Mouse (Mus musculus) monocyte, adult 2 months (primary cell): Measurements from ENCODE around the gene Cacna2d2.

ENCODE experiments used
- DNase-seq, 2 experiments: peaks; one replicate each; pipeline ENCODE4 v3.0.0; 2022; ENCODE audit warnings: low spot score in 2 of 2, low read depth in 1 of 2

Cacna2d2 gene

DNA sequence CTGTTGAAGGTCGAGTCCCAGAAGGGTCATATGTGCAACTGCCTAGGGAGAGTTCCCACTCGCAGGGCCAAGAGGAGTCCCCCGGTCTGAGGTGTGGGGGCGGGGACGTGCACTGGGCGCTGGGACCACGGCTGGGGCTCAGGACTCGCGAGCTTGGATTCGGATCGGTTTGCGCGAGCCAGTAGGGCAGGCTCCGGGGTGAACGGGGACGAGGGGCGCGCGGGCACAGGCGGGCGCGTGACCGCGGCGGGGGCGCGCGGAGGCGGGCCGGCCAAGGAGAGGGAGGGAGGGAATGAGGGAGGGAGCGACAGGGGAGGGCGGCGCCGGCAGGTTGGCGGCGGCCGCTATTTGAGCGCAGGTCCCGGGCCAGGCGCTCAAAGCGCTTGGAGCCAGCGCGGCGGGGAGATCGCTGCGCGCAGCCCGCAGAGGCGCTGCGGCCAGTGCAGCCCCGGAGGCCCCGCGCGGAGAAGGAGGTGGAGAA is at the start of gene Cacna2d2:
Gene Cacna2d2 (plus strand): TSS at position 122 of the 481 bp plus-strand sequence.
- no peak for DNase-seq

DNA sequence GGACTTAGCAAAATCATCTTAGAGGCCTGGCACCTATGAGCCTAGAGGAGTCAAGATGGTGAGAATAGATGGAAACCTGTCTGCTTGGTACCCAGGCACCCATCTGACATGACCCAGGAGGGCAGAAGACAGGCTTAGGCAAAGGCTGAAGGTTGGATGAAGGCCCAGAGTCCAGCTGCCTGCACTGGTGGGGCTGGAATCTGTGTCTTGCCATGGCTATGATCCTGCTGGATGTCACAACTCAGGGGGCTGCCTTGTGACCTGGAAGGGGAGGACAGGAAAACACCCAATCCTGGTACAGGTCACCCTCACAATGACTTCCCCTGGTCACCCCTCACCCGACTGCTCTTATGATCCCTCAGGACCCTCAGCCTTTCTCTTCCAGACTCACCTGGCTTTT is 44.6 kb upstream of the Cacna2d2 start:
- no peak for DNase-seq

DNA sequence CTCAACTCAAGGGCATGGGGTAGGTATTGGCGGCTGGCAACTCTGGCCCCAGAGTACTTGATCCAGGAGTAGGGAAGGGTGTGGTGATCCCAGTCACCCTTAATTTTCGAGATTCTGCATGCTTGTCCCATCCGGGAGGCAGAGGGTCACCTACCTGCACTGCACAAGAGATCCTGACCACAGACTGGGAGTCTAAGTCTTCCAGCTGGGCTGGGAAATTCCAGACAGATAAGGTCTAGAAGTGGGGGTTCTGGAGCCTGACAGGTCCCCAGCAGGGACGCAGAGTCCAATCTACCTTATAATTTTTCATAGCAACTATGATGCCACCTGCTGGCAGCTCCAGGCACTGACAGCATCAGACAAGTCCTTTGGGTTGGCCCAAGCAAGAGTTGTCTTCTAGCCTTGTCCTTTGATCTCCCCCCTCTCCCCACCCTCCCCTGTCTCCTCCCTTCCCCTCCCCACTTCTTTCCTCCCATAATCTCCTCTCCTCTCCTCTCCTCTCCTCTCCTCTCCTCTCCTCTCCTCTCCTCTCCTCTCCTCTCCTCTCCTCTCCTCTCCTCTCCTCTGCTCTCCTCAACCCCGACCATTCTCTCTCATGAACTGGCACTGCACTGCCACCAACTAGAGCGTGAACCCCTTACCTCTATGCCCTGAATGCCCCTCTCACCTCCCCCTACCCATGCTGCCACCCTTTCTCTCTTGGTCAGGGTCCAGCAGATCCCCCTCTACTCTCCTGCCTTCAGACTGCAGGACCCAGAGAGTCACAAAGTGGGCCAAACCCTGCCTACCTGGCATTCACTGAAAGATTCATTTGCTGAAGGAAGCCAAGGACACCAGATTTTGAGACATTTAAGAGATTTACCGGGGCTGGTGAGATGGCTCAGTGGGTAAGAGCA is 43.3 kb upstream of the Cacna2d2 start:
- DNase-seq, result peak in 1 of 2 experiments; percentile 19

DNA sequence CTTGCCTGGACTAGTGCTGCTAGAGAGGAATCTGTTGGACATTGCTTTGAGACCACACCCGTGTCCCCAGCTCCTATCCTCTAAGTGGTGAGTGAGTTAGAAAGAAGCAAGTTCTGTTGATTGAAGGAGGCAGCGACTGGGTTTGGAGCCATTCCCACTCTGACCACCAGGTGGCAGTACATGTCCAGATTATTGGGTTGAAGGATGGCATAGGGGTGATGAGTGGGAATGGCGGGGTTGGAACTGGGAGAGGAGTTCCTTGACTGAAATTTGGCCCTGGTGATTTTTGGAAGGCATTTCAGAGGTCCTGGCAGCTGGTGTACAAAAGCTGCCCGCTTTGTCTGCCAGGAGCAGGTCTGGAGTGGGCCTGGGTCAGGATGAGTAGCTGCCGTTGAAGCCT is 41.8 kb upstream of the Cacna2d2 start:
- DNase-seq, result peak; percentile 38 to 50

DNA sequence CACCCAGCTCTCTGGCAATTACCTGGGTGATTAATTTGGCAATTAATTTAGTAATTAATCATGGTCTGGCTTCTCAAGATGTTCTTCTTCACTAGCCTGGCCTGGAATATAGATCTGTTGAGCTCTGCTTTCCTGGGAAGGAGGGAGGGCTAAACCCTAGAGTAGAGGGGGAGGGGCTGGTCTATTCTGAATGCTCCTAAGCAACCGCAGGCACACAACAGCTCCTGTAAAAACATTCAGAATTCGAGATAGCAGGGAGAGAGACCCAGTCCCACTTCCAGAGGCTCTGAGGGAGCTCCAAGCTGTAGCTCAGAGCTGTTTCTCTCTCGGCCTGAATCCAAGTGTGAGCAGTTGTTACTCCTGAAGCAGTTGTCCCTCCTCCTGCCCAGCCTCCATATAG is 38.4 kb upstream of the Cacna2d2 start:
- DNase-seq, result no peak

DNA sequence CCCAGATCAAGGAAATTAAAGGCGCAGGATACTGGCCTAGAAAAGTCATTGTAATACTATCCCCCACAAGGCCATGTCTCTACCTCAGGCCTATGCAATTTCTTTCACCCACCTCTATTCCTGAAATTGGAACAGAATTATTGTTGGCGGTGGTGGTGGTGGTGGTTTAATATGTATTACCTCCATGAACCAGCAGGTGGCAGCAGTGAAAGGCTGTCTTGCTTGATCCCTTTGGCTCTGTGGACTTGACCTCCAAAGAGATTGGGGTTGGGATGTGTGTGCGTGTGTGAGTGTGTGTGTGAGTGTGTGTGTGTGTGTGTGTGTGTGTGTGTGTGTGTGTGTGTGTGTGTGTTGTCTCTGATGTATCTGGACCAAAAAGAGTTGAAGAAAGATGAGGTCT is 32.8 kb upstream of the Cacna2d2 start:
- DNase-seq, result peak in 1 of 2 experiments; percentile 16

DNA sequence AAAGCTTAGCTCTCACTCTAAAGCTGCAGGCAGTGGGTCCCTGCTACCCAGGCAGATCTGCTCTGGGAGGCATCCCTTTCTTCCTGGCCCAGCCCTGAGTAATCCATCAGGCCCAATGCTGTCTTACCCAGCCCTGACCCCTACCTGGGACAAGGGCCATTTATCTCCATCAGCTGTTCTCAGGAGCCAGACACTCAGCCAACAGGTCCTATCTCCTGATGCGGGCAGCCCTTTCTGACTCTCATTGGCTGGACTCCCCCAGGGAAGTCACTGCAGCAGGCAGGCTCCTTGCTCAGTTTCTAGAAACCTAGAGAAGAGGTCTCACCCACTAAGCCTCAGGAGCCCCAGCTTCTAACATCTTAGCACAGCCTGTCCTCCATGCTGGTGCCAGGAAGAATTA is 31.1 kb upstream of the Cacna2d2 start:
- DNase-seq, result no peak

DNA sequence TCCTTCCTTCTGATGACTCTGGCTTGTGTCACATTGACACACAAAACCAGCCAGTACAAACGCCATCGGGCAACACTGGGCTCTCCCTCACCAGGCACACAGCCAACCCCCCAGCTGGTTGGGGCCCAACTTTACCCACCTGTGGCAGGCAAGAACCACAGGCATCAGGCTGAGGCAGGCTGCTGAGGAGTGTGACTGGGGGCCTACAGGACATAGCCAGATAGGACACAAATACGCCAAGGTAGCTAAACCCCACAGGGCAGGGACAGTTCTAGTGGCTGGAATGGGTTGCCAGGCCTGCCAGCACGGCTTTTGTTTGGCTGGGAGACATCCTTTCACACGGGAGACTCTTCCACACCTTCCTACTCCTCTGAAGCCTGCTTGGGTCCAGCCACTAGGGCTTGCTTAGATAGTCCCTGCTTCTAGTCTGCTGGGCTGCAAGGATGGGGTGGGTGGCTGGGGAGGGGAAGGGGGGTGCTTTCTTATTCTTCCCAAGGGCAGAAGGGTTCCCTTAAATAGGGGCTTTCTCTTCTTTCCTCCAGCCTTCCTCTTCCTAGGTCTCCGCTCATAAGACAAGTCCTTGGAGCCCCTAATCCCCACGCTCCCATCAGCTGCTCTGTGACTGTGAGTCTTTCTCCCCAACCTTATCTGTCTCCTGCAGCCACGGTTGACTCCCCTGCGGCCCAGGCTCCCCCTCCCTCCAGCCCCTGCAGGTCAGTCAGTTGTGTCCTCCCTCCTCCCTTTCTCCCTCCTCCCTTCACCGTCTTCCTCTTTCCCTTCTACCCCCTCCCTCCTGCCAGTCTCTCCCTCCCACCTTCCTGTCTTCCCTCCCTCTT is 29.9 kb upstream of the Cacna2d2 start:
- no peak for DNase-seq

DNA sequence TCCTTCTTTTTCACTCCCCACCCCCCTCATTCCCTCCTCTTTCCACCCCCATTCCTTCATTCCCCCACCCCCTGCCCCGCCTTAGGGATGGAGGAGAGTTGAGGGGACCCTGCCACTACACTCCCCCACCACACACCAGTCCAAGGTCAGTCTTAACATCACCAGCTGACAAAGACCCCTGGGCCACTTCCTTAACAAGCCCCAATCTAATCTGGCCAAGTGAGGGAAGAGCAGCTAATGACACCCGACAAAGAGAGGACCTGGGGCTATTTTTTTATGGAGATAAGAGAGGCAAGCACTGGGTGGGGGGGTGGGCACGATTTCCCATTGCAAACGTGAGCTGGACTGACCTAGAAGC is 29.3 kb upstream of the Cacna2d2 start:
- no peak for DNase-seq

DNA sequence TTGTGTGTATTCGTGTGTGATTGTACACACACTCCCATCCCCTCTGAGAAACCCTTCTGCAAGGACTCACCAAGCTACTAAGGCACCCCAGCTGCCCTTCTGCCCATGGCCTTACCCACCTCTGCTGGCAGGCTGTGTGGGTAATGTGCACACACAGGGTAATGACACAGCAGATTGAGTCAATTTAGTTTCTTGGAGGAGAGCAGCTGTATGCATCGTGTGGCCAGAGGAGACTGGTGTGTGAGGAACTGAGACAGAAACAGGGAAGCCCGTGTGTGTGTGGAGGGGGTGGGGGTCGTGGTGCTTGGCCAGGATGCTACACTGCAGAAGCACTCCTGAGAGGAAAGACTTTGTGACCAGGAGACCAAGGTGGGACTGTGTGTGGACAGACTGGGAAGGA is 27.0 kb upstream of the Cacna2d2 start:
- DNase-seq, result peak in 1 of 2 experiments; percentile 8

DNA sequence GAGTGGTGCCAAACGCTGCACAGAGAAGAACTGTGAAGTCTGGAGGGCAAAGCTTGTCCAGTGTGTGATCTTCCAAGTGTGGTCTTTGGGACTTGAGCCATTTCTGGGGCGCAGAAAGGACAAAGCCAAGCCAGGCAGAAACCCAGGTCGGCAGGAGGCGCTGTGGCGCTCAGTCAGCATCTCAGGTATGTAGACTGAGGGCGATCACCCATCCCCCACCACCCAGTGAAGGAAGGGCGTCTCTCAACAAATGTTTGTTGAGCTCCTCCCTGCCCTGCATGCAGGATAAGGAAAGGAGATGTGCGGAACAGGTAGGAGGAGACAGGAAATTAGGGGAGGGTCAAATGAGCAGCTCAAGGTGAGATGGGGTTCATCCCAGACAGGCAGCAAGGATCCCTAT is 24.8 kb upstream of the Cacna2d2 start:
- DNase-seq, result no peak

DNA sequence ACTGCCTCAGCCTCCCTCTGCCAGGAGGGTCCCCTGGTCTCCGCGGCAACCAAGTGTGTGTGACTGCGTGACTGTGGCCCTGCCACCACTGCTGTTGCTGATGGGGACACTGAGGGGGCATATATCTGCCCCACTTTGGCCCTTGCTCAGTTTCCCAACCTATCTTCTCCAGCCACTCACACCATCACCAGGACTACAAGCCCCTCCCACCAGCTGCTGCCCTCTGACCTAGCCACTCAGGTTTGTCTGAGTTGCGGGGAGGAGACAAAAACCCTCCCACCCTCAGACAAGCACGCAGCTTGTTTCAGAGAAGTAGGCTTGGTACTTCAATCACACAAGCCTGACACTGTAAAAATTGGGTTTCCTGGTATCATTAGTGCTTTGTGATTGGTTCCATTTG is 24.0 kb upstream of the Cacna2d2 start:
- no peak for DNase-seq

DNA sequence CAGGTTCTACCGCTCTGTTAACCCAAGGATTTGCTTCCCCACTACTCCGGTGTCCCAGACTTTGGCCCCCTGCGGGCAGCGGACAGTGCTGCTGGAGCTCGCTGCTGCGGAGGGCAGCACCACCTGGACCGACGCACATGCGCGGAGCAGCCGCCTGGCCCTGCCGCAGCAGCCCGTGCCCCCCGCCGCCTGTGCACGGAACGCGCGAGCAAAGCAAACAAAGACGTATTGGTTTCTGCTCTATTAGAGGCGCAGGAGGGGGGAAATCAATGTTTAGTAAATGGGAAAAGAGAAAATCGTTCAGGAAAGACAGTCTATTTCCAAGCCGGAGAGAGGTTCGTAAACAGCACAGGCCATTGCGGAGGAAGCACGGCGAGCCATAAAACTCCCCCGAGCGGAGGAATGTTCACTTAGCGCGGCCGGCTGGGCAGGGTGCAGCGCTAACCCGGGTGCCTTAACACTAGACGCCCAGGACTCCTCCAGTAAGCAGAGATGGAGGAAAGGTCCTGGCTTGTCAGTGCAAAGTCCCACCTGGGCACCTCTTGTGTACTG is 21.4 kb upstream of the Cacna2d2 start:
- no peak for DNase-seq

DNA sequence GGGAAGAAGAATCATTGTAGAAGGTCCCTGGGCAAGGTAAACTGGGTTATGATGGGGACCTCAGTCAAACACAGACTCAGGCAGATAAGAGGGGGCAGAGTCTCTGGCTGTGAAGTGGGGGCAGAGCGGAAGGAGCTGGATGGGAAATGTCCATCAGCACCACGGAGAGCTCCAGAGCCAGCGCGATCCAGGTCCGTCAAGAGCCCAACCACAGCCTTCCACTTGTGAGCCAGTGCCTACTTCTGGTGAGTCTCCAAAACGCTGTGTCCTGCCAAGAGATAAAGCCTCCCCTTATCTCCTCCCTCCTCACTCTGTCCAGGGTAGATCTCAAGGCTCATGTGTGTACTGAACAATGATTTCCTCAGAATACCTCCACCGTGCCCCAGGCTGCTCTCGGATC is 17.7 kb upstream of the Cacna2d2 start:
- no peak for DNase-seq

DNA sequence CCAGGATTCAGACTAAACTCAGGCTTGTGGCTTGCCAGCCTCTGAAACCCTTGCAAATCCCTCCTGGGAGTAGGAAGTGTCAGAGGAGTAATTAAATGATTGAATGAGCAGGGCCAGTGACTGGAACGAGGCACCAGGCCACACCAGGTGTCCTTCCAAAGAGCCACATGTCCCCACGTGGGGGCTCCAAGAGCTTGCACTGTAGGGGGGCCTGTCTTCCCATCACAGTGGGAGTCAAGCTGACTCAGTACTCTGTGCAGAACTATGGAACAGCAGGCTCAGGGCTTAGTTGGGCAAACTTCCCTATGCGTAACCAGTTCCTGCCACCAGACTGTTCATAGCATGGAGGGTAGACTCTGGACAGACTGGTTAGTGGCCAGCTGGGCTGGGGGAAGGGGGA is 15.0 kb upstream of the Cacna2d2 start:
- no peak for DNase-seq

DNA sequence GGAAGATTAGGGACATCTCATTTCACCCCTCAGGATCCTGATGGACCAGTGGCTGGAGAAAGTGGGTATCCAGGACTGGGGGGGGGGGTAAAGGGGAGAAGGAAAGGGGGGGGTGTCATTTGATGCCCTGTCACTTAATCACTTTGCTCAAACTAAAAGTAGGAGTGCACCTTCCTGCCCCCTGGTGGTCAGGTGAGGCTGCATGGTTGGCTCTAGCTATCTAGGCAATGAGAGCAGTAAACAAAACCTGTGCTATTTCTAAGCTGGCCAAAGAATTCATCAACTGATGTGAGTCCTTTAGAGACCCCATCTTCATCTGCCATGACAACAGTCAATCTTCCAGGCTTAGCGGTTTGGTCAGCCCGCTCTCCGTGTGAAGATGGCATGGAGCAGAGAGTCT is 12.7 kb upstream of the Cacna2d2 start:
- no peak for DNase-seq

DNA sequence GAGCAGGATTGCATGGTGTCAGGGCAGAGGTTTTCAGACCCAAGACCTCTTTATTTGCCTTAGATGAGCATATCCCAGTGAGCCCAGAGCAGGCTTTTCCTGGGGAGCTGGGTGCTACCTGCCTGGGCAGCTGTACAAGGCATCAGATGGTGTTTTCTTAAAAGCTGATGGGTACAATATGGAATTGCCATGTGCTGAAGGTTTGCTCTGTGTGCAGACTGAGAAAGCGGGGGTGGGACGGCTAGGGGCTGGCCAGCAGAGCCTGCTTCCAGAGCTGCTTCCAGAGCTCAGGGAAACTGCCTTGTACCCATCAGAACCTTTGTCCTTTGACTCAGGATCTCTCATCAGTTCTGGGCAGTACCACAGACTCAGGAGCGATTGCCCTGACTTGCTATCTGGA is 11.7 kb upstream of the Cacna2d2 start:
- DNase-seq, result no peak

DNA sequence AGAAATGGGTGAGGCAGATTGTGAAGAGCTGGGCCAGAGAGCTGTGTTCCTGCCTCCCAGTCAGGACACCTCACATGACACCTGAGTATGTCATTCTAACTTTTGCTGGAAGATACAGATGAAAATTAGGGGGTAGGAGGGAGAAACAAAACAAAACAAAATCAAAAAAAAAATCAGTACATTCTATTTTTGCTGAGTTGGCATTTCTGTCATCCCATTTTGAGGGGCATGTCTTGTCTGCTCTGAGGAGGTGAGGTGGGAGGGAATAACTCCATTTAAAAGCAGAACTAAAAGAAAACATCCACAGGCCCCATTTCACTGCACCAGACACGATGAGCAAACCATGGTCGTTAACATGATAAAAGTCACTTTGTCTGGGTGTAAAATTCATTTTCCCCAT is 11.1 kb upstream of the Cacna2d2 start:
- no peak for DNase-seq

DNA sequence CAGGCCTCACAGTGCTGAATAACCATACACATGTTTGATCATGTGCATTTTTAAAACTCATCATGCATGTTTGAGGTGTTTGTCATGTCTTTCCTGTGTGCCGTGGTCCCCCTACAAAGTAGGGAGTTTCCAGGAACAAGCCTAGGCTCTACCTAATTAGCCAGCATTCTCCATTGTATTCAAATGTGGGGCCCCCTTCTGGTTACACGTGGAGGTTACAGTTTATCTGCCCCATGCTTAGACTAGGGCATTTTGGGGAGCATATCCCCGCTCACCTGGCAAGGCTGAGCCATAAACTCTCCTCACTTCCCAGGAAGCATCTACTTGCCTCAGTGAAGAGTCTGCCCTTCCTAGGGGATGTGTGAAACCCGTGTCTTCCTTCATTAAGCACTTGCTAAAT is 3.0 kb upstream of the Cacna2d2 start:
- no peak for DNase-seq

DNA sequence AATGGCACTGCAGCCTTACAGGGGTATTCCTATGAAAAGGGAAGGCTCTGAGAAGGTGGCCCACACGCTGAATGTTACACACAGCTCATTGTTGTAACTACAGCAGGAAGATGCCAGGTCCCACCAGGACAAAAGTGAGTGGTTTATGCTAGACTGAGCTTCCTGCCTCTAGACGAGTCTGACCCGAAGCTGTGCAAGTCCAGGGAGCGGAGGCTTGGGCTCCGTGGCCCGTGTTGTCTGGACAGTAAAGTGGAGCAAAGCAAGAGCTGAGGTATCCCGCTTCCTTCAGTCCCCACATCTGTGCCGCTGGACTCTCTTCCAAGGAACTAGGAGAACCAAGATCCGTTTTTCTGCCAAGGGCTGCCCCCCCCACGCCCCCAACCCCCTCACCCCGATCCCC is 444 bp upstream of the Cacna2d2 start:
- no peak for DNase-seq

DNA sequence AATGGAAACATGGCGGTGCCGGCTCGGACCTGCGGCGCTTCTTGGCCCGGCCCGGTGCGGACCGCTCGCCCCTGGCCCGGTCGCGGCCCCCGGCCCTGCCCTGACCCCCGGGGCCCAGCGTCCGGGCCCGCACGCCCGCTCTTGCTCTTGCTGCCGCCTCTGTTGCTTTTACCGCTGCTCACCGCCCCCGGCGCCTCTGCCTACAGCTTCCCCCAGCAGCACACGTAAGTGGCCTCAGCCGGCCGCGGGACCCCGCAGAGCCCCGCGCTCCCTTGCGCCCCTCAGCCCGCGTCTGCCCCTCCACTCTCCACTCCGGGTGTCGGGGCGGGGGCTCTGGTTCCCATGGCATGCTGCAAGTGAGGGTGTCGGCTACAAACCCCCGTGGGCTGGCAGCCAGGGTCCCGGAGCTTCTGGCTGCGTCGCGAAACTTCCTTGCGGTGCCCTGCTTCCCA is 674 bp downstream of the Cacna2d2 start:
- no peak for DNase-seq
